Mouse (Mus musculus) brain, adult 2 months (tissue): Measurements from ENCODE around the gene Snn.
A peak's percentile ranks its signal among the peaks of the same experiment; 100 is the strongest.

Source experiments
- DNase-seq: peaks from one replicate; pipeline ENCODE4 v3.0.0; 2011; ENCODE audit warnings: low read depth, low spot score

The Snn gene

DNA sequence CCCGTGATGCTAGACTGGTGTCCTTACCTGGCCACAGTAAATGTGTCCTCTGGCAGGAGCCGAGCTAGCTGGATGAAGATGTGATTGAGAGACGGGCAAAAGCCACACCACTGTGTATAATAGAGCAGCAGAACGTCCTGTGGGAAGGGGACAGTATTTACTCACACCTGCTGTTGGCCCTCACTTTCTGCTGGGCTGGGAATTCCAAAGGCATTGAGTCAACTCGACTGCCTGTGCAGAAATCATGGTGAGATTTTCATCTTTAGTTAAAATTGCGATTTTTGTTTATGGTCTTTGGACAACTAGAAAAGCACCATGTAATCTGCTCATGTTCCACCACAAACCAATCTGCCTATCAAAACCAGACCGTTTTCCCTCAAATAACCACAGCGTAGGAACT lies 23.4 kb downstream of the Snn start:
- no peak for DNase-seq

DNA sequence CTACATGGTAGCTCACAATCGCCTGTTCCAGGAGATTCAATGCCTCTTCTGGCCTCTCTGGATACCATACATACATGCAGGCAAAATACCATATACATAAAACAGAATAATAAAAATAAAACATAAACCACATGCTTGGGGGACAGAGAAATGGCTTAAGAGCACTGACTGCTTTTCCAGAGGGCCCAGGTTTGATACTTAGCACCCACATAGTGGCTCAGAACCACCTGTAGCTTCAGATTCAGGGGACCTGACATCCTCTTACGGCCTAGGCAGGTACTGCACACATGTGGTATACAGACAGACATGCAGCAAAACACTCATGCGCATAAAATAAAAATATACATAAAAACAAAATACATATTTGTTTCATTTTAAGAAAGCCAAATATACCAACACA lies 25.6 kb downstream of the Snn start:
- no peak for DNase-seq

DNA sequence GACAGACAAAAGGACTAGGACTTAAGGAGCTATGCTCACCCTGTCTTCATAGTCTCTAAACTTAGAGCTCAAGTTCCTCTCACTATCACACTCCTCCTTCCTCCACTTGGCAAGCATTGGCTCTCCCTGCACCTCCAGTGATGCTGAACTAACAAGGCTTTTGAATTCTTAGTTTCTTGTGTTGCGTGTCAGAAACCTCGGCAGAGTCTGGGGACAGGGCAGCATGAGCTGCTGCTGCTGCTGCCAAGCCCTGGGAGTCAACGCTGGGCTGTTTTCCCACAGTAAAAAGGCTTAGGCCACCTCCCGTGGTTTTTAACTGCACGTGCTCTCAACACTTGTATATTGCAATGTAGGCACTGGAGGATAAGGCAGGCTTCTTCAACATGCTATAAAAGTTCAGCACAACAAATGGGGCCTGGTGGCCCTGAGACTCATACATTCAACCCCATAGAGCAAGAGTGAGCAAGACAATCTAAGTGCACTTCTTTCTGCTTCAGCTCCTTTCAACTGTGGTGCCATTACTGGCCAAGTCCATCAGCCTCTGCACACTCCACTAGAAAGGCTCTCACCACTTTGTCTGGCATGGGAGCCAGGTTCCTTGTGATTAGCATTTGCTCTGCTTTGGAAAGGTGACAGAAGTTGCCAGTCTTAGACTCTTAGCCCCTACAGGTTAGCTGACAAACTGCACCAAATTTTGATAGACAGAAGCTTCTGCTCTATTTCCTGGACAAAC lies 26.3 kb downstream of the Snn start:
- peak; percentile 67 for DNase-seq

DNA sequence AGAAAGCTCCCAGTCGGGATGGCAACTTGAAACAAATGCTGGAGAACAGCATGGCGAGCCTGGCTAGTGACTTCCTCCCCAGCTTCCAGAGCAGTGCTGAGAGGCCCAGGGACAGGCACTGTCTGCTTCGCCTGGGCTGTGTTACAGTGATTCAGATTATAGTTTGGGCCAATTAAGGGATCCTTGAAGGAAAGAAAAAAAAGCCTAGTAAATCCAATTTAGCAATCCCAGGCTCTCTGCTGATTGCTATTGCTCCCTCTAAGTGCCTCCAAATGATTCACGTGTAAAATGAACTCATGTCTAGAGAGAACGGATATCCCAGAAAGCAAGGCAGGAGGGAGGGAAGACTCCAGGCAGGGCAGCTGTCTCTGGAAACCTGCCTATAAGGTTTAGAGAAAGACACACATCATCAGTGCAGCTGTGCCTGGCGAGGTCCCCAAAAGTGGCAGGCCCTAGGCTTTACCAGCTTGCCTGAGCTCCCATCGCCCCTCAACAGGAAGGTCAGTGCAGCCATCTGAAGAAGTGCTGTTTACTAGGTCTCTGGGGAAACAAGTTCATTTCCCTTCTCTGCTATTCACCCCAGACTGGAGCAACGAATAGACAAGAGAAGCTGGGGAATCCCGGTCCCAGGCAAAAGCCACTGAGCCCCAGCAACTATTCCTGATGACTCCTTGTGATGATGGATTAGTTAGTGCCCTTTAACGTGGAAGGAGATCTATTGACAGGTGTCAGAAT lies 30.3 kb downstream of the Snn start:
- peak; percentile 50 for DNase-seq

DNA sequence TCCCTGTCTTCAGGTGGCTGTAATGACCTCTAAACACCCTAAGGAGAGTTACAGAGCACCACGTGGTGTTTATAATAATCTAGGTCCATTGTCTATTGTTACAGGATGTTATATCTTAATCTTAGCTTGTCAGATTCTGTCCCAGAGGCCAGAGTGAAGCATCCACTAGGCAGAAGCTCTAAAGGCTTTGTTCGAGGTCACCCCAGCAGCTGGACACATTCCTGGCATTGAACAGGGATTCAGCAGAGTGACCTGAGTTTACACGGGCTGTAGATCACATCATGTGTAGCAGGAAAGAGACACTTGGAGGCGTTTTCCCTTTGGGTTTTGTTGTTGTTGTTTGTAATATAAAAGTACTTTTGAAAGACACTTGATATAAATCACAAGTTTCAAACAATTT lies 31.3 kb downstream of the Snn start:
- no peak for DNase-seq

DNA sequence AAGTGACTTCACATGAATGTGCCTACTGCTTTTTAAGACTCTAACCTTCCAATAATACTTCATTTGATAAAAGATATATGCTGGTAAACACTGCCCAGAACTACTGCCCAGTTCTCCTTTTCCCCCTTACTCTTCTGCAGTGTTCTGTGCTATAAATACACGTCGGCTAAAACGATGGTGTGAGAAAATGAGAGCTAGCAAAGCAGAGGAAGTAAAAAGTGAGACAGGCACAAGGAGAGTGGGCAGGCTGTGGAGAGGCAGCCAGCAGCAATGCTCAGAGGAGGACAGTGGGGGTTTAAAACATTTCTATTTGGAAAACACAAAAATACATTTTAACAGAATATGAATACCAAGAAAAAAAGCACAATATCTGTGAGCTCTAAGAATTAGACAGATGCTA lies 31.8 kb downstream of the Snn start:
- DNase-seq: peak; percentile 85

DNA sequence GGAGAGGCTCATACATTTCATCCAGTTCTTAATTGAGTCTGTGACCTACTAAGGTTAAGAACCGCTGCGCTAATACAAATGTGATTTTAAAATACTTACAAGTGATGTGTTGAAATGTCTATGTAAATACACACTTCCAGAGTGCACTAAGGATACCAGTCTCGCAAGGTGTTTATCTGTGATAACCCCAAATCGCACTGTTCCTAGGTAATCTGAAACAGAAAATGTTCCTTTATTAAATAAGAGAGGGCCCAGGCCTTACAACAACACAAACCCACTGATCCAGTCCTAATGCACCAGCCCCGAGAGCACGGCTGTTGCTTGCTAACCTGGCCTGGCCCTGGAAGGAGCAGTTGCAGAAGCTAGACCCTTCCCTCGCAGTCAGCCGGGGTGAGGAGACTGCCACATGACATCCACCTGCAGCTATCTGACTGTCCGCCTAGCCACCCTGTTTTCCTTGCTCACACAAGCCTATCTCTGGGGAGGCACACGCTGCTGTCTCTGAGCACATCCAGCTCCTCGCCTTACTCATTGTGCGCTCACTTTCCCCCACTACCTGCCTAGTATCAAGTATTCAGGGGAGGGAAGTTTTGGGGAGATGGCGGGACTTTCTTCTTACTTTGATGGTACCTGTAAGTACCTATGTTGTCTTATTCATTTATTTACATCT lies 33.1 kb downstream of the Snn start:
- no peak for DNase-seq

DNA sequence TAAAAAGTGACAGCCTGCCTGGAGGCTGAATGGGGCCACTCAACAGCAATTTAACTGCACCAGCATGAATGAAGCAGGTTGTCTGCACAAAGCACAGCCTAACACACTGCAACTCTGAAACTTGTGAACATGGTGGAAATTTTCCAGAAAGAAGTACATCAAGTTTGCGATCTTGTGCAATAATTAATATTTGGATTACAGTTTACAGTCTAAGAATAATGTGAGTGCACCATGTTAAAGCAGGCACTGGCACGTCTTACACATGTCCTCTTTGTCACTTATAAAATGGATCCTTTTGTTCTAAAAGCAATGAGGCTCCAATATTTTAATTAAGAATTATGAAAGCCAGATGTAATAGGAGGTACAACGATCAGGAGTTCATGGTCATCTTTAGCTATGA lies 36.6 kb downstream of the Snn start:
- no peak for DNase-seq

DNA sequence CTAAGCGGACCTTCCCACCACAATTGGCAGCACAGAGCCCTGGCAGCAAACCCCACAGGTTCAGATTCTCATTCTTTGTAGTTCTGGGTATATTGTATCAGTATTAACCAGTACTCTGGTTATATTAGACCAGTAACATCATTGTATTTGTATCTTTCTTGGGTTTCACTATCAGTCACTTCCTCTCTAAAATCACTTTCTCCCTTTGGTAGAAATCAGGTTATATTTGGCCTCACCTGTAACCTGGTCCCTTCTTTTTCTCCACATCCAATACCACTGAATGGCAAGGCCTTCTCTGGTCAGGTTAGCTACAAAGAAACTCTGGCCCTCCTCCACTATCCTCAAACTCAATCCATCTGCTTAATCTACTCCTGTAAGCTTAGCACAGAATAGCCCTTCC lies 44.2 kb downstream of the Snn start:
- no peak for DNase-seq

DNA sequence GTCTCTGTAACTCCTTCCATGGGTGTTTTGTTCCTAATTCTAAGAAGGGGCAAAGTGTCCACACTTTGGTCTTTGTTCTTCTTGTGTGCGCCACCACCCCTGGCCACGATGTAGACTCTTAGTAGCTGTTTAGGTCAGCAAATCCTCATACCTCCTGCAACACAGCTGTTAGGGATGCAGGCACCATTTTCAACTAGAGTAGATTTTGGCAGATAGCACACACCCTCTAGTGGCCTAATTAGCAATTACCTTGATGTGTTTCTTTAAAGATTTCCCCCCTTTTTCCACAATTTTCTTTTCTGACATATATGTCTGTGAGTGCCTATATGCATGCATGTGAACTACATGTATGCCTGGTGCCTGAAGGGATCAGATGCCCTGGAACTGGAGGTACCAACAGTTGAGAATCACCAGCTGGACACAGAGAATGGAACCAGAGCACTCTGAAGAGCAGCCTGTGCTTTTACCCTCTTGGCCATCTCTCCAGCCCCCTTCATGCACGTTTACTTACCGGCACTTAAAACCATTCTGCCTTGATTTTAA lies 48.5 kb downstream of the Snn start:
- peak; percentile 70 for DNase-seq

DNA sequence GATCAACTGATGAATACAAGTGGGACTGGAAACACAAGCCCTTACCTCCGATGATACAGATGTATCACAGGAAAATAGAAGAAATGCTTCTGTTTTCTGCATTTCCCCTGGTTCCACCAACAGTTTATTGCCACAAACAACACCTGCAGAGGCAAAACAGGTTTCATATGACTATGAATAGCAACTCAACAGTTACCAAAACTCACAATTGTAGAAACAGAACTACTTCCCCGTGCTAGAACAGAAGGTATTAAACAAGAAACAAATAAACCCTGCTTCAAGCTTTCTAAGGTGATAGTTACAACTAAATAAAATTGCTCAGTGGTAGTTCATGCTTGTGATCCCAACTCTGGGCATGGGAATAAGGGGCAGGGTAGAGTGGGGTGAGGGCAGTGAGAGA lies 61.9 kb downstream of the Snn start:
- DNase-seq: no peak

DNA sequence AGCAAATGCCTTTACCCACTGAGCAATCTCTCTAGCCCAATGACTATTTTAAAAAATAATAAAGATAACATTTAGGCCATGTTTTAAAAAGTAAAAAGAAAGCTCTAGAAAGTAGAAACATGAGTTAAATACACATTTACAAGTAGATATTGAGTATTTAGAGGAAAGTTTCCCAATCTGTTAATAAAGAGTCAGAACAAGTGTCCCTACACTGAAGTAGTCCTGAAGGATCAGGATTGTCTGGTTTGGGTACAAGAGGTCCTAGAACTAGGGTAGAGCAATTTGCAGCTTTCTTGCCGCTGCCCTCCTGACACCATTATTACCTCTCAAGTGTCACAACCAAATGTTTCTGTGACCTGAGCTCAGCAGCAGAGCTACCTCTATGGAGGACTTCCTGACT lies 63.4 kb downstream of the Snn start:
- DNase-seq: no peak
